Mouse (Mus musculus) embryonic facial prominence, embryonic 11.5 days (tissue): ENCODE data around the gene Kalrn. TPM values are rescaled to one million over a fixed set of nuclear protein-coding genes. Genes with fewer than 3 reads are reported as not detected.

Source experiments
- ATAC-seq: fragments of 200-750 bp; cut with Nextera tagmentation; replicated peaks from 2 replicates; pipeline ENCODE4 v1.8.0; 2017; ENCODE audit warnings: low read depth; ENCODE audit not compliant: insufficient number of reproducible peaks, low FRiP score, low TSS enrichment
- DNase-seq: peaks from one replicate; pipeline ENCODE4 v3.0.0-alpha.2; 2015; ENCODE audit warnings: low spot score
- H3K27ac ChIP-seq: fragments of 300-500 bp; sonication (generic); replicated peaks from 2 replicates; pipeline ENCODE4 v1.5.1; 2014; ENCODE audit warnings: mild to moderate bottlenecking, low read depth, low read length, control low read depth
- H3K27me3 ChIP-seq: fragments of 300-500 bp; sonication (generic); 2 replicates; pipeline ENCODE4 v1.6.1; 2014; ENCODE audit warnings: mild to moderate bottlenecking, low read length, moderate library complexity, mixed read lengths; ENCODE audit not compliant: control insufficient read depth, insufficient read depth
- H3K36me3 ChIP-seq: fragments of 300-500 bp; sonication (generic); replicated peaks from 2 replicates; pipeline ENCODE4 v1.6.1; 2014; ENCODE audit warnings: low read depth, mild to moderate bottlenecking, low read length, moderate library complexity, mixed read lengths; ENCODE audit not compliant: control insufficient read depth, insufficient read depth
- H3K4me1 ChIP-seq: fragments of 300-500 bp; sonication (generic); 2 replicates; pipeline ENCODE4 v1.6.1; 2014; ENCODE audit warnings: low read length, mixed read lengths; ENCODE audit not compliant: control insufficient read depth, insufficient read depth
- H3K4me2 ChIP-seq: fragments of 300-500 bp; sonication (generic); 2 replicates; pipeline ENCODE4 v1.6.1; 2014; ENCODE audit warnings: low read depth, mild to moderate bottlenecking, control low read depth, low read length, moderate library complexity
- H3K4me3 ChIP-seq: fragments of 300-500 bp; sonication (generic); 2 replicates; pipeline ENCODE4 v1.5.1; 2014; ENCODE audit warnings: low read depth, low read length, control low read depth
- H3K9ac ChIP-seq: fragments of 300-500 bp; sonication (generic); replicated peaks from 2 replicates; pipeline ENCODE4 v1.6.1; 2014; ENCODE audit warnings: mild to moderate bottlenecking, control low read depth, low read length
- H3K9me3 ChIP-seq: fragments of 300-500 bp; sonication (generic); replicated peaks from 2 replicates; pipeline ENCODE4 v1.6.1; 2016; ENCODE audit warnings: mild to moderate bottlenecking, low read length, inconsistent platforms, mixed read lengths; ENCODE audit not compliant: control insufficient read depth
- WGBS: fragments of 180-500 bp; shearing (Covaris S2); extraction: QIAGEN DNeasy Blood & Tissue Kit; methylation state at CpG from one replicate; pipeline ENCODE4 v1.1.7; 2014; 5-methylcytosine and 5-hydroxymethylcytosine counted together
- polyA plus RNA-seq: library from polyadenylated mRNA; unstranded; fragments of >200 nt; fragmentation: Nextera tagmentation; extraction: Ambion mirVana; gene quantifications from 2 replicates; pipeline ENCODE4 v1.2.1, GENCODE M21; 2014

Kalrn gene
- polyA plus RNA-seq, 1 experiment from 2014 or later, result 12.0 TPM

GRCm38 (mm10) chr16:34204527-34205139 is 368.7 kb downstream of the Kalrn start:
- no peak overlapping the region for H3K4me3 ChIP-seq
- no peak overlapping the region for H3K27ac ChIP-seq
- H3K4me1 ChIP-seq, result no peaks in the 10 kb centered on the region
- H3K36me3 ChIP-seq, result no peaks in the 10 kb centered on the region
- no peak overlapping the region for H3K9ac ChIP-seq
- no peak overlapping the region for H3K4me2 ChIP-seq
- H3K27me3 ChIP-seq, result no peaks in the 10 kb centered on the region
- no peaks in the 10 kb centered on the region for H3K9me3 ChIP-seq
- ATAC-seq, result no peak
- 79% methylated on average over 13 of the region's 13 CpGs for WGBS
- DNase-seq, result no peak

GRCm38 (mm10) chr16:34199543-34199942 is 373.8 kb downstream of the Kalrn start:
- no peak overlapping the region for H3K27ac ChIP-seq
- H3K4me1 ChIP-seq, result no peaks in the 10 kb centered on the region
- WGBS, result 83% methylated on average over 6 of the region's 6 CpGs
- no peaks in the 10 kb centered on the region; the same call in 1 of the 2 replicates for H3K36me3 ChIP-seq
- H3K4me3 ChIP-seq, result no peak overlapping the region
- ATAC-seq (no peak), DNase-seq (no peak)
- H3K9me3 ChIP-seq, result no peaks in the 10 kb centered on the region
- no peaks in the 10 kb centered on the region for H3K27me3 ChIP-seq
- H3K4me2 ChIP-seq, result no peak overlapping the region
- no peak overlapping the region for H3K9ac ChIP-seq

GRCm38 (mm10) chr16:34192959-34193842 is 380.1 kb downstream of the Kalrn start:
- H3K27me3 ChIP-seq, result no peaks in the 10 kb centered on the region
- WGBS, result 38% methylated on average over 10 of the region's 10 CpGs
- ATAC-seq, result no peak

GRCm38 (mm10) chr16:34184721-34185120 is 388.6 kb downstream of the Kalrn start:
- no peak overlapping the region for H3K4me2 ChIP-seq
- WGBS, result 70% methylated on average over 3 of the region's 3 CpGs
- H3K4me1 ChIP-seq, result no peaks in the 10 kb centered on the region
- H3K27me3 ChIP-seq, result no peaks in the 10 kb centered on the region
- no peak overlapping the region for H3K4me3 ChIP-seq
- no peak overlapping the region for H3K27ac ChIP-seq
- ATAC-seq (no peak), DNase-seq (no peak)
- no peaks in the 10 kb centered on the region for H3K9me3 ChIP-seq
- H3K9ac ChIP-seq, result no peak overlapping the region
- no peaks in the 10 kb centered on the region for H3K36me3 ChIP-seq

More at GRCm38 (mm10) chr16:34192959-34193842, 380.1 kb downstream of the Kalrn start:
- Histone ChIP-seq H3K4me2 (no peak overlapping the region), H3K4me1 (no peaks in the 10 kb centered on the region), H3K9ac (no peak overlapping the region), H3K36me3 (no peaks in the 10 kb centered on the region; the same call in 1 of the 2 replicates), H3K4me3 (no peak overlapping the region), H3K9me3 (no peaks in the 10 kb centered on the region), H3K27ac (no peak overlapping the region)
- peak; percentile 68 for DNase-seq

GRCm38 (mm10) chr16:34183186-34183585 is 390.1 kb downstream of the Kalrn start:
- Histone ChIP-seq H3K4me2 (no peak overlapping the region), H3K36me3 (no peaks in the 10 kb centered on the region), H3K4me3 (no peak overlapping the region), H3K9me3 (no peaks in the 10 kb centered on the region), H3K27me3 (no peaks in the 10 kb centered on the region), H3K27ac (no peak overlapping the region), H3K4me1 (no peaks in the 10 kb centered on the region), H3K9ac (no peak overlapping the region)
- no peak for ATAC-seq
- no peak for DNase-seq
- 72% methylated on average over 4 of the region's 4 CpGs for WGBS

GRCm38 (mm10) chr16:34175625-34176024 is 397.7 kb downstream of the Kalrn start:
- WGBS, result 94% methylated on average over 4 of the region's 4 CpGs
- no peak overlapping the region for H3K27ac ChIP-seq
- no peaks in the 10 kb centered on the region for H3K27me3 ChIP-seq
- DNase-seq, result no peak
- H3K36me3 ChIP-seq, result peaks cover 2% of the 10 kb centered on the region; the same call in 1 of the 2 replicates
- H3K4me2 ChIP-seq, result no peak overlapping the region
- no peaks in the 10 kb centered on the region for H3K9me3 ChIP-seq
- no peak overlapping the region for H3K9ac ChIP-seq
- no peak overlapping the region for H3K4me3 ChIP-seq
- no peak for ATAC-seq
- H3K4me1 ChIP-seq, result no peaks in the 10 kb centered on the region

DNA sequence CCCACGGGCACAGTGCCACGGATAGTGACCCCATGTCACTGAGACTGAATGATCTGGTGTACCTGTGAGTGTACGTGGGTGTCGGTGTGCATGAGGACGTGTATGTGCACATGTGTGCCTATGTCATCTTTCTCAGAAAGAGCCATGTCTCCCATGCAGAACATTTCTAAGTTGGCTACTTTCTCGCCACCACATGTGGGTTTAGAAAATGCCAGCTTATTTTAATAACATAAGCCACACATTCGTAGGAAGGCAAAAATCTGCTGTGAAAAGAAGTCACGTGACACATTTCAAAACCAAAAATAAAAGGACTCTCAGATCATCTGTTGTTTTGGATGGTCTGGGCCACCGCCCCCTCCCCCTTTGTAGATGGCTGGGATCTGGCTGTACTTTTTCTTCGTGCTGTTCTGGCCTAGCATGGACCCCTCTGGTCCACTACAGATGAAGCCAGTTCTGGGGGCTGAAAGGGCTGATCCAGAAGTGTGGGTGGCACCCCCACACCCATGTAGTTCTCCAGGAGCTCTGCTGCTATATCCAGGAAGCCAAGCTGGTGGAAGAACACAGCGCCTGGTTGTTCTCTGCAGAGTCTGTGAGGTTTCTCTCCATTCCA is 400.7 kb downstream of the Kalrn start:
- ATAC-seq, result no peak
- peaks cover 2% of the 10 kb centered on the region; the same call in 1 of the 2 replicates for H3K36me3 ChIP-seq

More for the DNA sequence above, 400.7 kb downstream of the Kalrn start:
- no peak overlapping the region for H3K9ac ChIP-seq
- H3K4me1 ChIP-seq, result no peaks in the 10 kb centered on the region
- H3K27me3 ChIP-seq, result no peaks in the 10 kb centered on the region
- no peak overlapping the region for H3K4me2 ChIP-seq
- H3K9me3 ChIP-seq, result no peaks in the 10 kb centered on the region
- 94% methylated on average over 11 of the region's 11 CpGs for WGBS
- no peak overlapping the region for H3K27ac ChIP-seq
- no peak for DNase-seq
- H3K4me3 ChIP-seq, result no peak overlapping the region
